Comparison of ENCODE assay signal across 15 mouse cellular contexts in genomic region chr15:68795239-68795960, GRCm38 (mm10).
DNase-seq lines count a peak whose midpoint lies in the region; ATAC-seq and TF ChIP-seq lines count a peak whose summit lies in the region.
"Had no signal": no experiment of that assay in that cellular context is flagged by ENCODE, and none has a peak within 500 bp of the region (broad histone marks: within the 10 kb centered on the region; RNA-seq: fewer than 3 reads in every experiment).

No protein-coding gene starts in this region.

- no peaks in the 10 kb centered on the region for H3K27me3 ChIP-seq in heart, embryonic 12.5 days (replicated peaks)
- no peaks in the 10 kb centered on the region for H3K27me3 ChIP-seq in forebrain, embryonic 14.5 days (replicated peaks; ENCODE audit: control insufficient read depth, insufficient read depth, low read length)
- no peaks in the 10 kb centered on the region for H3K27me3 ChIP-seq in hindbrain, embryonic 11.5 days (ENCODE audit: control insufficient read depth, insufficient read depth, low read length)
- H3K27me3 ChIP-seq: midbrain, embryonic 15.5 days had no signal

- no peak for ATAC-seq in heart, embryonic 12.5 days (ENCODE audit: insufficient number of reproducible peaks, low FRiP score)
- ATAC-seq in forebrain, embryonic 14.5 days: no peak
- no peak for ATAC-seq in hindbrain, embryonic 11.5 days (ENCODE audit: low FRiP score)
- ATAC-seq: activated CD4-positive, CD25-positive, alpha-beta regulatory T cell, adult 4 months; hindbrain, postnatal 0 days; midbrain, embryonic 15.5 days had no signal

- TF ChIP-seq CTCF in brain, embryonic 14.5 days (IDR thresholded peaks at IDR 0.05; ENCODE audit: borderline replicate concordance, extremely low read depth, insufficient read depth, insufficient read length): 0 out of 2 replicates have a peak, but pooled peaks have one; percentile 2

- no peaks in the 10 kb centered on the region for H3K36me3 ChIP-seq in heart, embryonic 12.5 days
- no peaks in the 10 kb centered on the region for H3K36me3 ChIP-seq in forebrain, embryonic 14.5 days (ENCODE audit: control insufficient read depth, insufficient read depth, low read length)
- H3K36me3 ChIP-seq in hindbrain, embryonic 11.5 days (ENCODE audit: control insufficient read depth, insufficient read depth, low read length): no peaks in the 10 kb centered on the region
- H3K36me3 ChIP-seq: midbrain, embryonic 15.5 days had no signal

- H3K4me1 ChIP-seq in heart, embryonic 12.5 days (replicated peaks): no peaks in the 10 kb centered on the region
- H3K4me1 ChIP-seq in forebrain, embryonic 14.5 days (ENCODE audit: control insufficient read depth, insufficient read depth, low read length): no peaks in the 10 kb centered on the region
- no peaks in the 10 kb centered on the region for H3K4me1 ChIP-seq in hindbrain, embryonic 11.5 days (replicated peaks; ENCODE audit: control insufficient read depth, insufficient read depth, low read length)
- H3K4me1 ChIP-seq: midbrain, embryonic 15.5 days had no signal

- TF ChIP-seq POLR2A in brain, embryonic 14.5 days (IDR thresholded peaks at IDR 0.05; ENCODE audit: borderline replicate concordance, extremely low read depth, insufficient read depth, insufficient read length, poor library complexity, severe bottlenecking): no peak

- no peak overlapping the region for H3K27ac ChIP-seq in heart, embryonic 12.5 days (ENCODE audit: poor library complexity, severe bottlenecking)
- H3K27ac ChIP-seq in forebrain, embryonic 14.5 days (ENCODE audit: low read depth, low read length): no peak overlapping the region
- H3K27ac ChIP-seq in hindbrain, embryonic 11.5 days (ENCODE audit: low read depth, low read length): no peak overlapping the region
- H3K27ac ChIP-seq: hindbrain, postnatal 0 days; midbrain, embryonic 15.5 days had no signal

- H3K4me2 ChIP-seq in heart, embryonic 12.5 days: no peak overlapping the region
- no peak overlapping the region for H3K4me2 ChIP-seq in forebrain, embryonic 14.5 days (ENCODE audit: low read length)
- no peak overlapping the region for H3K4me2 ChIP-seq in hindbrain, embryonic 11.5 days (replicated peaks; ENCODE audit: low read depth, low read length)
- H3K4me2 ChIP-seq: midbrain, embryonic 15.5 days had no signal

- no peak overlapping the region for H3K9ac ChIP-seq in heart, embryonic 12.5 days
- no peak overlapping the region for H3K9ac ChIP-seq in forebrain, embryonic 14.5 days (ENCODE audit: low read length)
- no peak overlapping the region for H3K9ac ChIP-seq in hindbrain, embryonic 11.5 days (ENCODE audit: low read depth, low read length)
- H3K9ac ChIP-seq: midbrain, embryonic 15.5 days had no signal

- WGBS in heart, embryonic 12.5 days: 58% methylated on average over 4 of the region's 4 CpGs
- 61% methylated on average over 4 of the region's 4 CpGs for WGBS in forebrain, embryonic 14.5 days
- WGBS in hindbrain, embryonic 11.5 days: 75% methylated on average over 4 of the region's 4 CpGs

- H3K9me3 ChIP-seq in heart, embryonic 12.5 days (replicated peaks): no peaks in the 10 kb centered on the region
- H3K9me3 ChIP-seq in forebrain, embryonic 14.5 days (replicated peaks; ENCODE audit: control insufficient read depth, low read length): no peaks in the 10 kb centered on the region
- H3K9me3 ChIP-seq in hindbrain, embryonic 11.5 days (ENCODE audit: control insufficient read depth, low read length): no peaks in the 10 kb centered on the region
- H3K9me3 ChIP-seq: midbrain, embryonic 15.5 days had no signal

- DNase-seq in heart, adult 18-20 months: peak; percentile 45 to 64
- DNase-seq in brain, embryonic 14.5 days (ENCODE audit: low read depth): no peak
- peak; percentile 4 for DNase-seq in heart, postnatal 4 days
- DNase-seq in right cerebral cortex, postnatal 10 days (ENCODE audit: low spot score in 2 of 2): peak; percentile 33
- DNase-seq in cerebellum, adult 11 months: no peak
- no peak for DNase-seq in forebrain, embryonic 14.5 days (ENCODE audit: low spot score)
- DNase-seq in hindbrain, embryonic 11.5 days (ENCODE audit: low spot score): no peak
- DNase-seq: cerebellum, adult 8-10 months; liver; lung, adult 2 months; thymus, adult 18-20 months had no signal

- H3K4me3 ChIP-seq in heart, embryonic 12.5 days: no peak overlapping the region
- H3K4me3 ChIP-seq in forebrain, embryonic 14.5 days (ENCODE audit: low read depth, low read length): no peak overlapping the region
- H3K4me3 ChIP-seq in hindbrain, embryonic 11.5 days (ENCODE audit: low read depth, low read length): no peak overlapping the region
- H3K4me3 ChIP-seq: midbrain, embryonic 15.5 days had no signal

Comparison
In these comparisons a context has a peak if more than half of its experiments do, and no peak if none do; other contexts are left out.
1. DNase-seq: peak in heart, adult 18-20 months (2 of 2), heart, postnatal 4 days (single experiment) and right cerebral cortex, postnatal 10 days (2 of 2); none in brain, embryonic 14.5 days (single experiment), cerebellum, adult 11 months (single experiment), forebrain, embryonic 14.5 days (single experiment) and hindbrain, embryonic 11.5 days (single experiment).